Comparison of ENCODE assay signal across 26 mouse cellular contexts in the genomic region with DNA sequence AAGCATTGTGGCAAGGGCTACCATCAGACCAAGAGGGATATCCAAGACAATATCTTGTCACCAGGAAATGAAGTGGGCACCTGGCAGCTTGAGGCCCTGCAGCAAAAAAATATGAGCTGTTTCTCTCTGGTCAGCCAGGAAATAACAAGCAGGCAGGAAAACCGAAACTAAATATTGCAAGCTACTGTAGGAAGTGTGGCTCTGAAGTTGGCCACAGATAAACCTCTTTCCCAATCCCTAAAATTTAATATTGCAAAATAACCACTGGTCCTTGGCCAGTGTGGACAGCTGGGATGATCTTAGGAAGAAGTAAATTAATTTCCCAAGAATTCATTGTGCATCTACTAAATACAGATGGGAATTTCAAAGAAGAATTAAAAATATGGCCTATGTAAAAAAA. TPM values are rescaled to one million over a fixed set of nuclear protein-coding genes. Genes with fewer than 3 reads are reported as not detected.
DNase-seq lines count a peak whose midpoint lies in the region; ATAC-seq and TF ChIP-seq lines count a peak whose summit lies in the region.
"Had no signal": no experiment of that assay in that cellular context is flagged by ENCODE, and none has a peak within 500 bp of the region (broad histone marks: within the 10 kb centered on the region; RNA-seq: fewer than 3 reads in every experiment).

No protein-coding gene starts in this region.

- H3K4me3 ChIP-seq in liver, adult 2 months (ENCODE audit: insufficient read depth, low read depth, low read length), result no peak overlapping the region
- H3K4me3 ChIP-seq in liver, embryonic 11.5 days (ENCODE audit: low read depth, low read length), result no peak overlapping the region
- no peak overlapping the region for H3K4me3 ChIP-seq in limb, embryonic 10.5 days
- H3K4me3 ChIP-seq: embryonic facial prominence, embryonic 15.5 days; heart, embryonic 10.5 days; liver, embryonic 15.5 days; midbrain, embryonic 13.5 days; neural tube, embryonic 12.5 days had no signal

- H3K4me2 ChIP-seq in liver, embryonic 11.5 days, result no peak overlapping the region
- H3K4me2 ChIP-seq: embryonic facial prominence, embryonic 15.5 days; liver, embryonic 15.5 days; midbrain, embryonic 13.5 days; neural tube, embryonic 12.5 days had no signal

- no peak overlapping the region for H3K27ac ChIP-seq in liver, adult 2 months (replicated peaks; ENCODE audit: insufficient read depth, low read depth, low read length)
- H3K27ac ChIP-seq in liver, embryonic 11.5 days (ENCODE audit: low read depth, low read length), result no peak overlapping the region
- no peak overlapping the region for H3K27ac ChIP-seq in limb, embryonic 10.5 days
- H3K27ac ChIP-seq: embryonic facial prominence, embryonic 15.5 days; heart, embryonic 10.5 days; hindbrain, postnatal 0 days; liver, embryonic 15.5 days; midbrain, embryonic 13.5 days; neural tube, embryonic 12.5 days had no signal

- H3K4me1 ChIP-seq in liver, adult 2 months (ENCODE audit: control insufficient read depth, insufficient read depth, low read length), result peaks cover 5% of the 10 kb centered on the region; the same call in 1 of the 2 replicates
- H3K4me1 ChIP-seq in liver, embryonic 11.5 days (replicated peaks; ENCODE audit: control insufficient read depth, insufficient read depth, low read length), result no peaks in the 10 kb centered on the region
- no peaks in the 10 kb centered on the region for H3K4me1 ChIP-seq in limb, embryonic 10.5 days
- H3K4me1 ChIP-seq: embryonic facial prominence, embryonic 15.5 days; heart, embryonic 10.5 days; liver, embryonic 15.5 days; midbrain, embryonic 13.5 days; neural tube, embryonic 12.5 days had no signal

- WGBS in liver, adult 2 months, result 6% methylated on average over 1 of the region's 1 CpGs
- 60% methylated on average over 1 of the region's 1 CpGs for WGBS in liver, embryonic 11.5 days
- WGBS in limb, embryonic 10.5 days, result 93% methylated on average over 1 of the region's 1 CpGs

- no peak for ATAC-seq in liver, embryonic 11.5 days (replicated peaks; ENCODE audit: low FRiP score)
- ATAC-seq in activated CD4-positive, CD25-positive, alpha-beta regulatory T cell, adult 4 months, result no peak
- ATAC-seq: forebrain, embryonic 14.5 days; hindbrain, postnatal 0 days; midbrain, embryonic 13.5 days had no signal

- H3K9ac ChIP-seq in liver, adult 2 months (ENCODE audit: low read depth, low read length), result no peak overlapping the region
- H3K9ac ChIP-seq in liver, embryonic 11.5 days (ENCODE audit: low read depth, low read length), result no peak overlapping the region
- H3K9ac ChIP-seq: embryonic facial prominence, embryonic 15.5 days; liver, embryonic 15.5 days; midbrain, embryonic 13.5 days; neural tube, embryonic 12.5 days had no signal

- no peaks in the 10 kb centered on the region for H3K9me3 ChIP-seq in liver, embryonic 11.5 days (ENCODE audit: control insufficient read depth, low read length)
- no peaks in the 10 kb centered on the region for H3K9me3 ChIP-seq in limb, embryonic 10.5 days (replicated peaks)
- H3K9me3 ChIP-seq: embryonic facial prominence, embryonic 15.5 days; heart, embryonic 10.5 days; liver, embryonic 15.5 days; midbrain, embryonic 13.5 days; neural tube, embryonic 12.5 days had no signal

- no peaks in the 10 kb centered on the region for H3K36me3 ChIP-seq in liver, adult 2 months (ENCODE audit: control insufficient read depth, insufficient read depth, low read length)
- H3K36me3 ChIP-seq in liver, embryonic 11.5 days (ENCODE audit: control insufficient read depth, insufficient read depth, low read length), result no peaks in the 10 kb centered on the region
- H3K36me3 ChIP-seq in limb, embryonic 10.5 days, result no peaks in the 10 kb centered on the region
- H3K36me3 ChIP-seq: embryonic facial prominence, embryonic 15.5 days; heart, embryonic 10.5 days; liver, embryonic 15.5 days; midbrain, embryonic 13.5 days; neural tube, embryonic 12.5 days had no signal

- TF ChIP-seq CTCF in liver, adult 2 months (IDR thresholded peaks at IDR 0.05; ENCODE audit: low read depth, low read length), result no peak

- no peaks in the 10 kb centered on the region for H3K79me2 ChIP-seq in liver, adult 2 months (ENCODE audit: control insufficient read depth, insufficient read depth, low read length)

- H3K27me3 ChIP-seq in liver, adult 2 months (ENCODE audit: control insufficient read depth, insufficient read depth, low read length), result no peaks in the 10 kb centered on the region
- no peaks in the 10 kb centered on the region for H3K27me3 ChIP-seq in liver, embryonic 11.5 days (replicated peaks; ENCODE audit: control insufficient read depth, insufficient read depth, low read length)
- H3K27me3 ChIP-seq in limb, embryonic 10.5 days (ENCODE audit: low read depth, poor library complexity, severe bottlenecking), result no peaks in the 10 kb centered on the region
- H3K27me3 ChIP-seq: embryonic facial prominence, embryonic 15.5 days; liver, embryonic 15.5 days; midbrain, embryonic 13.5 days; neural tube, embryonic 12.5 days had no signal

- intact Hi-C loops in heart, postnatal 36 days (cut with DNase I), result loop anchor here (5.0 kb wide), 1 partner anchor 75 kb away; no protein-coding TSS in a partner anchor

- TF ChIP-seq POLR2A in liver, adult 2 months (IDR thresholded peaks at IDR 0.05; ENCODE audit: extremely low read depth, insufficient read depth, low read length), result no peak

- DNase-seq in heart, adult 9 months (ENCODE audit: low spot score in 2 of 2), result peak; percentile 25 to 49
- no peak for DNase-seq in heart, postnatal 36 days
- peak; percentile 86 for DNase-seq in liver, adult 2 months (ENCODE audit: extremely low read depth, low read depth, low spot score)
- no peak for DNase-seq in liver, embryonic 11.5 days (ENCODE audit: low spot score)
- peak; percentile 18 for DNase-seq in 3T3-L1 (ENCODE audit: low read depth, low spot score)
- DNase-seq in adipocyte (ENCODE audit: low spot score), result peak; percentile 64
- no peak for DNase-seq in limb, embryonic 10.5 days (ENCODE audit: low spot score)
- DNase-seq: adrenal gland, postnatal 25 days; cerebellum, adult 9-10 months; gastrocnemius, postnatal 14 days; kidney, adult 11 months; layer of hippocampus, adult 9-11 months; thymus, postnatal 14 days had no signal

RNA-seq across cellular contexts. Expression of gene Ces2b, which starts 4.5 kb away (rescaled TPM):
- total RNA-seq in heart, postnatal 36 days (2021), result under 1 TPM; 0.22 to 0.28 TPM
- 0.07 and 0.46 TPM in 2 replicates for total RNA-seq in liver, adult 2 months (2014; rRNA removed)
- 0.05 and 0.29 TPM in 2 replicates for polyA plus RNA-seq in liver, adult 2 months (2012; rRNA removed)
- not detected in 2 replicates for polyA plus RNA-seq in liver, embryonic 11.5 days (2014; fragmentation: Nextera tagmentation; extraction: Ambion mirVana)
- 0.11 TPM in 1 of 2 replicates, not detected in the other for polyA plus RNA-seq in limb, embryonic 10.5 days (2016; fragmentation: Nextera tagmentation; extraction: Ambion mirVana)
- polyA plus RNA-seq in activated CD4-positive, CD25-positive, alpha-beta regulatory T cell, adult 4 months (2017; shearing (Covaris generic)), result not detected
- total RNA-seq: common myeloid progenitor, adult 5-6 weeks; left cerebral cortex, adult 18-20 months had no signal
- polyA plus RNA-seq: heart, embryonic 10.5 days had no signal

RNA-seq across cellular contexts. Expression of gene Ces2c, which starts 20.0 kb away (rescaled TPM):
- total RNA-seq in heart, postnatal 36 days (2021), result not detected
- 27.8 and 111 TPM in 2 replicates for total RNA-seq in liver, adult 2 months (2014; rRNA removed)
- polyA plus RNA-seq in liver, adult 2 months (2012; rRNA removed), result 36.1 and 49.1 TPM in 2 replicates
- polyA plus RNA-seq in liver, embryonic 11.5 days (2014; fragmentation: Nextera tagmentation; extraction: Ambion mirVana), result not detected in 2 replicates
- polyA plus RNA-seq in limb, embryonic 10.5 days (2016; fragmentation: Nextera tagmentation; extraction: Ambion mirVana), result not detected in 2 replicates
- 10 to 100 TPM in 1 of 2 experiments, 1 to 10 TPM in 1; 8.9 to 16.3 TPM for polyA plus RNA-seq in activated CD4-positive, CD25-positive, alpha-beta regulatory T cell, adult 4 months (2017; shearing (Covaris generic))
- total RNA-seq: adrenal gland, postnatal 25 days; common myeloid progenitor, adult 5-6 weeks; hindbrain, postnatal 0 days; left cerebral cortex, adult 18-20 months; left cerebral cortex, postnatal 25 days had no signal
- polyA plus RNA-seq: embryonic facial prominence, embryonic 15.5 days; forebrain, embryonic 14.5 days; heart, embryonic 10.5 days; heart, postnatal 0 days; hindbrain, embryonic 11.5 days; hindbrain, postnatal 0 days; midbrain, embryonic 13.5 days; neural tube, embryonic 12.5 days had no signal

Comparison
In these comparisons a context has a peak if more than half of its experiments do, and no peak if none do; other contexts are left out.
1. DNase-seq: peak in heart, adult 9 months (2 of 2), liver, adult 2 months (single experiment), 3T3-L1 (single experiment) and adipocyte (single experiment); none in heart, postnatal 36 days (0 of 2), liver, embryonic 11.5 days (single experiment) and limb, embryonic 10.5 days (single experiment).